Comparison of ENCODE assay signal across 8 mouse cellular contexts in genomic region chr19:22884357-22884756, GRCm38 (mm10).
DNase-seq lines count a peak whose midpoint lies in the region; ATAC-seq lines count a peak whose summit lies in the region.

No protein-coding gene starts in this region.

- no peaks in the 10 kb centered on the region for H3K36me3 ChIP-seq in forebrain, embryonic 12.5 days (replicated peaks)

- no peak overlapping the region for H3K27ac ChIP-seq in forebrain, embryonic 12.5 days

- H3K4me2 ChIP-seq in forebrain, embryonic 12.5 days = peak overlapping the region; percentile 48

- H3K4me3 ChIP-seq in forebrain, embryonic 12.5 days (replicated peaks) = no peak overlapping the region

- no peak overlapping the region for H3K9ac ChIP-seq in forebrain, embryonic 12.5 days

- DNase-seq in layer of hippocampus, adult 11-12 months (ENCODE audit: low spot score) = peak; percentile 50
- DNase-seq in layer of hippocampus, adult 9-10 months (ENCODE audit: low spot score) = no peak
- peak; percentile 98 for DNase-seq in cerebellum, adult 11-12 months
- DNase-seq in layer of hippocampus, adult 9-11 months = peak; percentile 56
- DNase-seq in right cerebral cortex, adult 2 months (ENCODE audit: low spot score in 2 of 2) = peak; percentile 54 to 57
- no peak for DNase-seq in urinary bladder, postnatal 4 days (ENCODE audit: low spot score in 2 of 2)
- DNase-seq in urinary bladder, postnatal 14 days (ENCODE audit: low spot score) = no peak

- no peaks in the 10 kb centered on the region for H3K4me1 ChIP-seq in forebrain, embryonic 12.5 days

- 55% methylated on average over 10 of the region's 11 CpGs for WGBS in forebrain, embryonic 12.5 days

- ATAC-seq in forebrain, embryonic 12.5 days (ENCODE audit: low FRiP score) = peak; percentile 73; the same call in 1 of the 2 replicates

- H3K27me3 ChIP-seq in forebrain, embryonic 12.5 days = peaks cover 31% of the 10 kb centered on the region

- no peaks in the 10 kb centered on the region for H3K9me3 ChIP-seq in forebrain, embryonic 12.5 days

Comparison
In these comparisons a context has a peak if more than half of its experiments do, and no peak if none do; other contexts are left out.
1. DNase-seq: peak in layer of hippocampus, adult 11-12 months (single experiment), cerebellum, adult 11-12 months (single experiment), layer of hippocampus, adult 9-11 months (single experiment) and right cerebral cortex, adult 2 months (2 of 2); none in layer of hippocampus, adult 9-10 months (single experiment), urinary bladder, postnatal 4 days (0 of 2) and urinary bladder, postnatal 14 days (single experiment).